Mouse (Mus musculus): ENCODE results near the gene Gm17087. TPM values are rescaled to one million over a fixed set of nuclear protein-coding genes. Genes with fewer than 3 reads are reported as not detected.

The Gm17087 gene
- not detected for total RNA-seq (2022)

DNA sequence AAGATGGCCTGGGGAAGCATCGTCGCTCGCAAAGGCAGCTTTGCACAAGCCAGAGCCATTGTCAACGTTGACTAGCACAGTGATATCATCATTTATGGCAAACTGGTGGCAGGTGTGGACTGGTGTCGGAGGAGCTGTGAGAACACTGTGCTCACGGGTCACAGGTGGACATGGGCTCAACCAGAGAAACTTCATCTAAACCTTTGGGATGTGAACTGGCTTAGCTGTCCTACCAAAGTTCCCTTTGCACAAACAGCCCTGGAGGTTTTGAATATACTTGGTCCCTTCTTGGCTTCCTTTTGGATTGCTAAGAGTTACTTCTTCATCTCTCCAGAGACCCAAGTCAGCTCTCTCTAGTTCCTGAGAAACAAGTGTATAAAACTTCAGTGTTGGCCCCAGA is at the start of gene Gm17087:
Gene Gm17087 (minus strand): TSS at position 101 of the 400 bp plus-strand sequence.
- DNase-seq (ENCODE audit: low spot score in 2 of 2): no peak

GRCm38 (mm10) chr17:8613882-8614551 is 47.3 kb upstream of the Gm17087 start:
- DNase-seq (ENCODE audit: low spot score in 2 of 2): peak; percentile 64 to 79

DNA sequence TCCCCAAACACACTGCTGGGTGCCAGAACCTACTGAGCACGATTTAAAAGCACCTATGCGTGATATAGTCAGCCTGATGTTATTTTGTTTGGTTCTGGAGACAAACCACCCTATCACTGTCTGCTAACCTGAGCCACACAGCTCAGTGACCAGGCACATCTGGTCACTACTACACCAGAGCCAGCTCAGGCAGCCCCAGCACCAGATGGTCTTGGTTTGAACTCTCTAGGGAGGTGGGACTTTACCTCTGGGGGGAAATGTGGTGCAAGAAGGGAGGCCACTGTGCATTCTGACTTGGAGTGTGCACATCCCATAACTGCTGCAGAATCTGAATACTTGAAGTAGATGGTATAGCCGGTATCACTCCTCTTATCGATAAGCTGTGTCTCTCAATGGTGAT is 45.2 kb upstream of the Gm17087 start:
- no peak for DNase-seq (ENCODE audit: low spot score in 2 of 2)

DNA sequence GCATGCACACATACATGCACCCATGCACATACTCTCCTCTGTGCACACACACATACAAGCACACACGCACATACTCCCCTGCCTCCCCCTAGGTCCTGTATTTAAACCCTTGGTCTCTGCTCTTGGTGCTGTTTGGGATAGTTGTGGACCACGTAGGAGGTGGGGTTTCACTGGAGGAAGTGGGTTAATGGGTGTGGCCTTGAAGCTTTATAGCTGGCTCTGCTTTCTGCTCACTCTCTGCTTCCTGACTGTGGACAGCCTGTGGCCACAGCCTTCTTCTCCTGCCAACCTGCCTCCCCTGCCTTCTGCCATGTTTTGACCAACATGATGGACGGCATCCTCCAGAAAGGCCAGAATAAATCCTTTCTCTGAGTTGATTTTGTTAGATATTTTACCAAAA is 39.9 kb upstream of the Gm17087 start:
- DNase-seq (ENCODE audit: low spot score in 2 of 2): no peak

DNA sequence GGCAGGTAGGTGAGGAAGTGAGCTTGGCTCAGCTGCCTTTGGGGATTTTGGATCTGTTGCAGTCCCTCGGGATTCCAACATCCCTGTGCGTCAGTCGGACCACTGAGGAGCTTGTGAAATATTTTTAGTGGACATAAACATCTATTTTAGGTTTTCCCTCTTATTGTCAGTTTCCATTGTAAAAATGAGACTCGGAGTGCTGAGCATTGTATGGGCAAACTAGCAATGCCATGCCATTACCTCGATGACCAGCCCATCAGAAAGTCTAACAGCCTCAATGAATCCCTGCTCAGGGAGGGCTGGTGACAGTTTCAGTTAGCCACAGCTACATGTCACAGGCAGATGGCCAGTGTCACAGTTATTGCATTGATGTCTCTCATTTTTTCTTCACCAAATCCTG is 39.2 kb upstream of the Gm17087 start:
- no peak for DNase-seq (ENCODE audit: low spot score in 2 of 2)

DNA sequence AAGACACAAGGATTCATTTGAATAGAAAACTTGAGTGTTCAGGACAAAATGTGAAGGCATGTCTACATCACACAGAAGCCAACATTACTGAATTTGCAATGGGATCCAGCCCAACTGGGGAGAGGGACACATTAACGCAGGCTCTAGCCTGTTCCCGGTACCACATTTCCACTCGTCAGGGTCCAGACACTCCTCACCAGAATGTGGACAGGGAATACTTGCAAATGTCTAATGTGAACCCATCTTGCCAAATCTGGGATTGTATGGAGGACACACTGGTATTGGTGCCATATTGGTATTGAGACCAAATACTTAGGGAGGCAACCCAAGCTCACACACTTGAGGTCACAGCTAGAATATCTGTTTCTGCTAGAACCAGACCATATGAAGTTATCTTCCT is 36.2 kb upstream of the Gm17087 start:
- no peak for DNase-seq (ENCODE audit: low spot score in 2 of 2)

DNA sequence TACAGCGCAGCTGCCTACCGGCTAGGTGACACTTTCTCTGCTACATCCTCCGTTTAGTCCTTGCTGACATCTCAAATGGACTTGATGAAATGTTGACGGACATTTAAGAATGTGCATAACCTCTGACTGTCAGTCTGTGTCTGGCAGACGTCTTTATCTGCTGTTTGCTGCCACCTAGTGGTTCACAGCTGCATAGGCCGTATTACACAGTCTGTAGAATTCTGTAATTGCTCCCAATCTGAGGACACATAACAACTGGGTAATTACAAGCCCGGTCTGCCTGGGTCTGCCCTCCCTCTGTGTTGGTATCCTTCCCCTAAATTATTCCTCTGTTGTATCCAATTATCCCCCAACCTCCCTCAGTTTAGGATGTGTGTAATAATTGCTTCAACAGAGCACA is 31.0 kb upstream of the Gm17087 start:
- peak in 1 of 2 experiments; percentile 48 for DNase-seq (ENCODE audit: low spot score in 2 of 2)

GRCm38 (mm10) chr17:8592427-8593277 is 25.9 kb upstream of the Gm17087 start:
- DNase-seq (ENCODE audit: low spot score in 2 of 2): peak; percentile 25 to 57

DNA sequence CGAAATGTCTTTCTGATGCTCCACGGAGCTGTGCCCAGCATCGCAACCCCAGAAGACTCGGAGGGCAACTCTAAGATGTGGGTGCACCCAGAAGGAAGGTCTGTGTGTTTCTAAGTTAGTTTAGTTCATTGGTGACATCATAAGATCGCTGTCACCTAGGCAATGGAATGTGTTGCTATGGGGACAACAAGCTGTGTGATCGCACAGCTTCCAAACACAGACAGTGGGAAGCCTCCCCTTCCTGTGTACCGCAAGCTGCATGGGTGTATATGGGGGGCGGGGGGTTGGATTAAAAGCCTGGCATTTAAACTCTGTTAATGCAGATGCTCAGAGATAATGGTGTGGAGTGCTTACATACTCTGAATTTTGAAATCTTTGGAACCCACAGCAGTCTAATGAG is 14.8 kb upstream of the Gm17087 start:
- DNase-seq (ENCODE audit: low spot score in 2 of 2): peak in 1 of 2 experiments; percentile 17

DNA sequence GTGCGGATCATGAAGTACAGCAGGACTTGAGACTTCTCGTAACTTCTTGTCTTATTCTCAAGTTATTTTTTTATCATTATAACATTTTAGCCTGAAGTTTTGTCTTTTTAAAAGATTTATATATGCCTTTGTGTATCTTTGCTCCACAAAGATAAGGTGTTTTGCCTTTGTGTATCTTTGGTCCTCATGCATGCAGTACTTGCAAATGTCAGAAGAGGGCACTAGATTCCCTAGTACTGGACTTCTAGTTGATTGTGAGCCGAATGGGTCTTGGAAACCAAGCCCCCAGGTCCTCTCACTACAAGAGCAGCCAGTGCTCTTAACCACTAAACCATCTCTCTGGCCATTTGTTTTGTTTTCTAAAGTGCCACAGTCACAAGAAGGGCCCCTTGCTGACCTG is 13.6 kb upstream of the Gm17087 start:
- no peak for DNase-seq (ENCODE audit: low spot score in 2 of 2)

- DNase-seq (ENCODE audit: low spot score in 2 of 2): no peak
Measured at GRCm38 (mm10) chr17:8573542-8574260, 7.0 kb upstream of the Gm17087 start.

DNA sequence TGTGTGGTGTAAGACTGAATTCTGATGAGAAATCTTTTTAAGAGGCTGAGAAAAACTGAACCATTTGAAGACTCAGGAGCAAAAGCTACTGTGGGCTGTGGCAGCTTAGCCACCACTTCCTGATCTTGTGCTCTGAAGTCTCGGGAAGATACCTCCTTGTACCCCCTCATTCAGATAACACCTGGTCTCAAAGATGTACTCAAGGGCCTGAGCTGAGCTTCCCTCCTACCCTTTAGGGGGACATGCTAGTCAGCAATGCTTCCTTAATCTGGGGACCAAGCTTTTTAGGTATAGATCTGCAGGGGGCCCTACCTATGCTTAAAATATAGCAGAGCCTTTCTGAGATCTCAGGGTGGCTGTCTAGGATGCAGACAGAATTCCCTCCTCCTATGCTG is 3.9 kb downstream of the Gm17087 start:
- DNase-seq (ENCODE audit: low spot score in 2 of 2): no peak

DNA sequence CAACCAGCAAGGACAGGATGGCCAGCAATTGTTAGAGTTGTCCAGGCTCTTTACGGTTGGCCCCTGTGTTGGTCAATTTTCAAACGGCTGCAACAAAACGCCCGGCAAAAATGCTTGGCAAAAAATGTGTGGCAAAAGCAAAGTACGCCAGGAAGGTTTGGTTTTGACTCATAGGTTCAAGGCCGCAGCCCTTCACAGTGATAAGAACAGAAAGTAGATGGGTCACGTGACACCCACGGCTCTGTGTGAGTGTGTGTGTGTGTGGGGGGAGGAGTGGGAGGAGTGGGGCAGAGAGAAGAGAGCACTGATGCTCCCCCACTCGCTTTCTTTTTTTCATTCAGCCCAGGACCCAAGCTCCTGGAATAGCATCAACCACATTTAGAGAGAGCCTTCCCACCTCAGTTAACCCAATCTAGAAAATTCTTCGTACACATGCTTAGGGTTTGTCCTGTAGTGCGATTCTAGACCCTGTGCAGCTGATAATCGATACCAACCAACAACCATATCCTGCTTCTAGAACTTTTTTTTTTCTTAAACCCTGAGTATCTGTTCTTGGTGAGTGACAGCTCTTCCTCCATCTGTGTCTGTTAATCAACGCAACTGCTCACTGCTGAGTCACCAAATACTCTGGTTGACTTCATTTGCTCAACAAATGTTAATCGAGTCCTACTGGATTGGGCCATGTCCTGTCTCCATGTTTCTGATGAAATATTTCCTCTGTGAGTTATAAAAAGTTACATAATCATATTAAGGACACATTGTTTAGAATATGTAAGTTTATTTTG is 4.5 kb downstream of the Gm17087 start:
- no peak for DNase-seq (ENCODE audit: low spot score in 2 of 2)

- no peak for DNase-seq (ENCODE audit: low spot score in 2 of 2)
Measured at GRCm38 (mm10) chr17:8557926-8558325, 8.8 kb downstream of the Gm17087 start.

DNA sequence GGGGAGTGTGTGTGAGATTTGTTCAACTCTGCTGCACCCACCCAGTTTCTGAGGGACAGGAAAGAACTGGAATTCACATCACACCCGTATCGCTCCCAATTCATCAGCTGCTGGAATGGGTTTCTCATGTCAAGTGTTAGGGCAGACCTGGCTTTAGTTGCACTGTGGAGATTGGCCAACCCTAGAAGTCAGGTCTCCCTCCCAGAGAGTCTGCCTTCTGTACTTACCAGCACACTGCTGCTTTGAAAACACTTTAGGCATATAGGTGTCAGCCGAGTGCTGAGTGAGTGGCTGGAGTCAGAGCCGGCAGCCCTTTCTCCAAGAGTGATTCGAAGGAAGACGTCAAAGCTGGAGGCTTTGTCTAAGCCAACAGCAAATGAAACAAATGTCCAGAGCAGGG is 10.5 kb downstream of the Gm17087 start:
- no peak for DNase-seq (ENCODE audit: low spot score in 2 of 2)

- no peak for DNase-seq (ENCODE audit: low spot score in 2 of 2)
Measured at GRCm38 (mm10) chr17:8555785-8556184, 11.0 kb downstream of the Gm17087 start.

GRCm38 (mm10) chr17:8554219-8554618 is 12.5 kb downstream of the Gm17087 start:
- no peak for DNase-seq (ENCODE audit: low spot score in 2 of 2)

DNA sequence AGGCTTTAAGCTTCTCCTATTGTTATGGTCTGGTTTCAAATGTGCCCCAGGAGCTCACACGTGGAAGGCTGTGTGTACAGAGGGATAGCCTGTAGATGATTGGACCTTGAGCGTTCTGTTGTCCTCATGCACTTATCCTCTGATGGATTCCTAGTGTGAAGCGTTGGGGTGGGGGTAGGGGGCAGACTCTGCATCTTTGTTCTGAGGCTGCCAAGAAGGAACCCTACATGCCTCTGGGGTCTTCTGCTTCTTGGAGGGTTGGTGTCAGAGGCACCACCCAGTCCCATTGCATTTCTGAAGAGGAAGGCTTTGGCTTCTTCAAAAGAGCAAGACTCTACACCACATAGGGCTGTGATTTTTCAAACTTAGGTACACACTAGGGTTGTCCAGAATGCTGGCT is 13.1 kb downstream of the Gm17087 start:
- DNase-seq (ENCODE audit: low spot score in 2 of 2): no peak

- no peak for DNase-seq (ENCODE audit: low spot score in 2 of 2)
Measured at GRCm38 (mm10) chr17:8552346-8553035, 14.3 kb downstream of the Gm17087 start.

DNA sequence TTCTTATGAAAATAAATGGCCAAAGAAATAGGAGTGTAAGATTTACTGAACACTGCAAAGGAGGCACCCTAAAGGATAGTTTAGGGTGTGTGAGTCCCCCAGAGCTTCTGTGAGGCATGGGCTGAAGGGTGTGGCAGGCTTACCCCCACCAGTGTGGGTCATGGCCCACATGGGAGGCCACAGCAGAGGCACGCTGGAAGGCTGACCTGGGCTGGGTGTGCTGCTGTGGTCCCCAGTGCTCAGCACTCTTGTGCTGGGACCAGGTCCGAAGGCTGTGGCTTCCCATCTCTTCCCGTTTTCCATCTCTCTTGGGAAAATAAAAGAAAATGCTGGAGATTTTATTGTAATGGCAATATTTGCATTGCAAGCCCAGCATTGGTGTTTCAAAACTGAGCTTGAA is 15.1 kb downstream of the Gm17087 start:
- DNase-seq (ENCODE audit: low spot score in 2 of 2): no peak

DNA sequence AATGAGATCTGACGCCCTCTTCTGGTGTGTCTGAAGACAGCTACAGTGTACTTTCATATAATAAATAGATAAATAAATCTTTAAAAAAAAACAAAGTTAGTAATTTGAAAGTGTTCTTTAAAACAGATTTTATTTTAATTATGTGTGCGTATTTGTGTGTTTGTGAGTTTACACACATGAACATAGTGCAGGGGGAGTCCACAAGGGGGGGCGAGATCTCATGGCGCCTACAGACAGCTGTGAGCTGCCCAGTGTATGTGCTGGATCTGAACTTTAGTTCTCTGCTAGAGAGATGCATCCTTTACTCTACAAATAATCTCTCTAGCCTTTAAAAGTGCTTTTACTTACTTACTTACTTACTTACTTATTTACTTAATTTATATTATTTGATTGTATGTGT is 18.0 kb downstream of the Gm17087 start:
- DNase-seq (ENCODE audit: low spot score in 2 of 2): no peak

Measured in left cerebral cortex, adult 8-10 months (tissue).